13 mouse cellular contexts compared by ENCODE assay signal in the genomic region with DNA sequence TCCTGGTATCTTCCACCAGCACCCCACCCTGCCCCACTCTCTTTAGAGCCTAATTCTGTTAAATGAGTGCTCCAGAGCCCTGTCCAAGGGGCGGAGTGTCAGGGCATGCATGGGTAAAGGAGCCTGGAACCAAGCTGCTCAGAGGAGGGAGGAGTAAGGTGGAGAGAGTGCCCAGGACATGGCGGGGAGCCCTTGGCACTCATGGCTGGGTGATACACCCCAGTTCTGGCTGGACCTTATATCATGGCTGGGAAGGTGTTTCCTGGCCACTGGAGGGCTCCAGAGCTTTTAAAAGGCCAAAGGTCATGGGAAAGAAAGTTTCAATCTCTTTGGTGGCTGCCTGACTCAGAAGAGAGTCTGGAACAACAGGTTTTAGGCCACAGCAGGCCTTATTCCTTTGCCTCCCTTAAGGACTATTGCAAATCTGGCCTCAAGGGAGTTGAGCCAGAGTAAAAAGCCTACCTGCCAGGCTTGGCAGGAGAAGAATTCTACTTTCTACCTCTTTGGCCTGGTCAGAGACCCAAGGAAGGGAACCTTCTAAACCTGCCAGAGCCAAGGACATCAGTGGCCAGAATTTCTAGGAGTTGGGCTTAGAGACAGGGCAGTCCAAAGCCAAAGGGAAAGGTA.
DNase-seq lines count a peak whose midpoint lies in the region; ATAC-seq and TF ChIP-seq lines count a peak whose summit lies in the region.
"Had no signal": no experiment of that assay in that cellular context is flagged by ENCODE, and none has a peak within 500 bp of the region (broad histone marks: within the 10 kb centered on the region; RNA-seq: fewer than 3 reads in every experiment).

No protein-coding gene starts in this region.

- no peak for ATAC-seq in liver, embryonic 12.5 days
- ATAC-seq in intestine, embryonic 16.5 days, result 0 out of 2 replicates have a peak, but pooled peaks have one; percentile 26
- ATAC-seq in inflammation-experienced regulatory T-cells, adult 6 months, result no peak

- no peak overlapping the region for H3K4me3 ChIP-seq in liver, adult 2 months (ENCODE audit: insufficient read depth, low read depth, low read length)
- H3K4me3 ChIP-seq in liver, embryonic 12.5 days, result no peak overlapping the region
- no peak overlapping the region for H3K4me3 ChIP-seq in intestine, embryonic 16.5 days (ENCODE audit: low read length)
- H3K4me3 ChIP-seq: limb, embryonic 13.5 days; myocyte had no signal

- no peak overlapping the region for H3K9ac ChIP-seq in liver, adult 2 months (ENCODE audit: low read depth, low read length)
- H3K9ac ChIP-seq in liver, embryonic 12.5 days, result no peak overlapping the region
- H3K9ac ChIP-seq in intestine, embryonic 16.5 days (ENCODE audit: low read depth, low read length), result no peak overlapping the region
- H3K9ac ChIP-seq: limb, embryonic 13.5 days had no signal

- no peaks in the 10 kb centered on the region for H3K27me3 ChIP-seq in liver, adult 2 months (ENCODE audit: control insufficient read depth, insufficient read depth, low read length)
- H3K27me3 ChIP-seq in liver, embryonic 12.5 days (replicated peaks), result no peaks in the 10 kb centered on the region
- no peaks in the 10 kb centered on the region for H3K27me3 ChIP-seq in intestine, embryonic 16.5 days (replicated peaks; ENCODE audit: control insufficient read depth, insufficient read depth, low read length)
- H3K27me3 ChIP-seq: limb, embryonic 13.5 days had no signal

- H3K4me2 ChIP-seq in liver, embryonic 12.5 days, result no peak overlapping the region
- H3K4me2 ChIP-seq in intestine, embryonic 16.5 days (ENCODE audit: low read depth, low read length), result no peak overlapping the region
- H3K4me2 ChIP-seq: limb, embryonic 13.5 days had no signal

- TF ChIP-seq CTCF in liver, adult 2 months (IDR thresholded peaks at IDR 0.05; ENCODE audit: low read depth, low read length), result no peak

- H3K27ac ChIP-seq in liver, adult 2 months (replicated peaks; ENCODE audit: insufficient read depth, low read depth, low read length), result no peak overlapping the region
- H3K27ac ChIP-seq in liver, embryonic 12.5 days, result no peak overlapping the region
- no peak overlapping the region for H3K27ac ChIP-seq in intestine, embryonic 16.5 days (ENCODE audit: low read length)
- H3K27ac ChIP-seq: limb, embryonic 13.5 days; macrophage had no signal

- H3K36me3 ChIP-seq in liver, adult 2 months (ENCODE audit: control insufficient read depth, insufficient read depth, low read length), result no peaks in the 10 kb centered on the region
- peaks cover 19% of the 10 kb centered on the region; the same call in 1 of the 2 replicates for H3K36me3 ChIP-seq in liver, embryonic 12.5 days
- no peaks in the 10 kb centered on the region for H3K36me3 ChIP-seq in intestine, embryonic 16.5 days (ENCODE audit: control insufficient read depth, insufficient read depth, low read length)

- 95% methylated on average over 2 of the region's 2 CpGs for WGBS in liver, adult 2 months
- WGBS in liver, embryonic 12.5 days (ENCODE audit: insufficient replicate concordance), result 83% methylated on average over 2 of the region's 2 CpGs
- WGBS in intestine, embryonic 16.5 days, result 92% methylated on average over 2 of the region's 2 CpGs

- peak; percentile 24 for DNase-seq in gastrocnemius, postnatal 10 days
- no peak for DNase-seq in gastrocnemius, postnatal 4 days (ENCODE audit: low spot score in 2 of 2)
- DNase-seq in liver, adult 2 months (ENCODE audit: extremely low read depth, low read depth, low spot score), result peak; percentile 32
- peak; percentile 42 for DNase-seq in adipocyte (ENCODE audit: low spot score)
- DNase-seq: cerebellum, postnatal 10 days; kidney, adult 8-10 months; thymus, postnatal 36 days had no signal

- H3K79me2 ChIP-seq in liver, adult 2 months (ENCODE audit: control insufficient read depth, insufficient read depth, low read length), result no peaks in the 10 kb centered on the region

- no peak for TF ChIP-seq POLR2A in liver, adult 2 months (IDR thresholded peaks at IDR 0.05; ENCODE audit: extremely low read depth, insufficient read depth, low read length)

- H3K4me1 ChIP-seq in liver, adult 2 months (ENCODE audit: control insufficient read depth, insufficient read depth, low read length), result no peaks in the 10 kb centered on the region
- peaks cover 47% of the 10 kb centered on the region for H3K4me1 ChIP-seq in liver, embryonic 12.5 days
- H3K4me1 ChIP-seq in intestine, embryonic 16.5 days (ENCODE audit: control insufficient read depth, insufficient read depth, low read length), result no peaks in the 10 kb centered on the region
- H3K4me1 ChIP-seq: limb, embryonic 13.5 days had no signal

- no peaks in the 10 kb centered on the region for H3K9me3 ChIP-seq in liver, embryonic 12.5 days (replicated peaks)
- no peaks in the 10 kb centered on the region for H3K9me3 ChIP-seq in intestine, embryonic 16.5 days (ENCODE audit: control insufficient read depth, low read length)
- H3K9me3 ChIP-seq: limb, embryonic 13.5 days had no signal

Comparison
In these comparisons a context has a peak if more than half of its experiments do, and no peak if none do; other contexts are left out.
1. DNase-seq: peak in gastrocnemius, postnatal 10 days (single experiment), liver, adult 2 months (single experiment) and adipocyte (single experiment); none in gastrocnemius, postnatal 4 days (0 of 2).